Mouse (Mus musculus): ENCODE data around the gene Vwa3a. TPM values are rescaled to one million over a fixed set of nuclear protein-coding genes. Genes with fewer than 3 reads are reported as not detected.

The Vwa3a gene
- polyA plus RNA-seq, 1 experiment from 2014 or later = 0.89 TPM

DNA sequence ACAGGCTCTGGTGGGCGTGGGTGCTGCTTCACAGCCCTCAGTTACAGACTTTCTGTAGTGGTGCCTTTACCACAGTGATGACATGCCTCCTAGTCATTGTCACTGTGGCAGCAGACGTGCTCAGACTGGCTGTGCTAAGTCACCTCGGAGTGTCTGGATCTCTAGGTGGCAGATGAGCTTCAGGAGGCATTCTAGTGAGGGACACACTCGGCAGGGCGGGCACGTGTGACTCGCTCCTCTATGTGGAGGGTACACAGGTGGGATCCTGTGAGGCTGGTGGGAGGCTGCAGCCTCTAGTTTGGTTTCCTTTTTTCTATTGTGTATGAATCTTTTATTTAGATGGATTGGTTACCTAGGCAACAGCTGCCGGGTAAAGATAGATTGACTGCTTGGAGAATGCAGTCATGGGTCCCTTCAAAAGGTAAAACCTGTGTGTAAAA is 16.3 kb upstream of the Vwa3a start:
- Histone ChIP-seq H3K9me3 (ENCODE audit: control insufficient read depth, low read length) (no peaks in the 10 kb centered on the region), H3K9ac (ENCODE audit: low read length) (no peak overlapping the region), H3K4me3 (ENCODE audit: control insufficient read depth in 1 of 2, insufficient read depth in 1 of 2, low read depth in 1 of 2, low read length in 2 of 2) (no peak overlapping the region), H3K36me3 (ENCODE audit: control insufficient read depth, insufficient read depth, low read length) (peaks cover 5% of the 10 kb centered on the region), H3K27me3 (ENCODE audit: control insufficient read depth, insufficient read depth, low read length) (no peaks in the 10 kb centered on the region), H3K27ac (replicated peaks in 1 of 2; ENCODE audit: control insufficient read depth in 1 of 2, insufficient read depth in 1 of 2, low read depth in 2 of 2, low read length in 2 of 2) (no peak overlapping the region), H3K4me2 (ENCODE audit: low read length) (no peak overlapping the region), H3K4me1 (ENCODE audit: control insufficient read depth in 2 of 2, insufficient read depth in 2 of 2, low read length in 2 of 2) (no peaks in the 10 kb centered on the region)
- WGBS = 72% methylated on average over 8 of the region's 8 CpGs
- no peak for ATAC-seq (ENCODE audit: insufficient number of reproducible peaks, insufficient read depth, low FRiP score, low read depth)

DNA sequence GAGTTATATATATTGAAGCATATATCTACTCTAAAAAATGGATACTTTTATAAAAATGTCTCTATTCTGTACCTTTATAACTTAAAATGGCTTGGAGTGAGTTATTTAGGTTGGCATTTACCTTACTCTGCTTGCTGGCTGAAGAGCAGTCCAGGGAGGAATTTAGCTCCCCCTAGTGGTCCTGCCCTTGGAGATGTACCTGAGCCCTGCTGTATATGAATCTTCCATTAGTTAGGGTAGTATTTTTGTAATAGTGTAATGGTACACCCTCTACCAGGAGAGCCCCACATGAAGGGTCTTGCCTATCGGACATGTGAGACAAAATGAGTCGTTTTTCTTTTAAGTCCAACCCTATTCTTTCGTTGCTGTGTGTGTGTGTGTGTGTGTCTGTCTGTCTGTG is 11.5 kb upstream of the Vwa3a start:
- H3K27ac ChIP-seq (replicated peaks in 1 of 2; ENCODE audit: control insufficient read depth in 1 of 2, insufficient read depth in 1 of 2, low read depth in 2 of 2, low read length in 2 of 2) = no peak overlapping the region
- WGBS = 91% methylated on average over 3 of the region's 3 CpGs

DNA sequence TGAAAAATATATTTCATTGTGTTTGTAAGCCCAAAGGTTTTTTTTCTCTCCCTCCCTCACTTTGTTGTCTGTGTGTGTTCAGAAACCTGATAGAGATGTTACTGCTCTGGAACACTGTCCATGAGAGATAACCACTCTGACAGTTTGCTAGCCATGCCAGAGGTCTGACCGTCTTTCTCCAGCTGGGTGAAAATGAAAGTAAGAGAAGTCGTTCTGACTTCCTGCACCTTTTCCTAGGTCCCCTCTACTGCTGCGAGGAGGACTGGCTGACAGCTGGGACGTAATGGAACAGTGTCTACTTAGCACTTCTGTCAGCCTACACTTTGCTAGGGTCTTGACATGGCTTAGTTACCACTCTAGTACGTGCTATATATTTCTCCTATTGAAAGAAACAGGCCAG is 9.5 kb upstream of the Vwa3a start:
- Histone ChIP-seq H3K4me1 (ENCODE audit: control insufficient read depth in 2 of 2, insufficient read depth in 2 of 2, low read length in 2 of 2) (no peaks in the 10 kb centered on the region; a peak in 1 of 4 replicates), H3K4me2 (ENCODE audit: low read length) (peak overlapping the region; percentile 48), H3K4me3 (ENCODE audit: control insufficient read depth in 1 of 2, insufficient read depth in 1 of 2, low read depth in 1 of 2, low read length in 2 of 2) (no peak overlapping the region), H3K36me3 (ENCODE audit: control insufficient read depth, insufficient read depth, low read length) (peaks cover 47% of the 10 kb centered on the region), H3K9me3 (ENCODE audit: control insufficient read depth, low read length) (no peaks in the 10 kb centered on the region), H3K27ac (replicated peaks in 1 of 2; ENCODE audit: control insufficient read depth in 1 of 2, insufficient read depth in 1 of 2, low read depth in 2 of 2, low read length in 2 of 2) (peak overlapping the region in 1 of 2 experiments; percentile 49; a peak in 2 of 4 replicates), H3K27me3 (ENCODE audit: control insufficient read depth, insufficient read depth, low read length) (no peaks in the 10 kb centered on the region), H3K9ac (ENCODE audit: low read length) (peak overlapping the region; percentile 25; the same call in 1 of the 2 replicates)
- no peak for ATAC-seq (ENCODE audit: insufficient number of reproducible peaks, insufficient read depth, low FRiP score, low read depth)
- 46% methylated on average over 5 of the region's 5 CpGs for WGBS

More for the DNA sequence above, 11.5 kb upstream of the Vwa3a start:
- H3K27me3 ChIP-seq (ENCODE audit: control insufficient read depth, insufficient read depth, low read length) = no peaks in the 10 kb centered on the region
- no peak overlapping the region for H3K4me2 ChIP-seq (ENCODE audit: low read length)
- H3K9me3 ChIP-seq (ENCODE audit: control insufficient read depth, low read length) = no peaks in the 10 kb centered on the region
- H3K4me3 ChIP-seq (ENCODE audit: control insufficient read depth in 1 of 2, insufficient read depth in 1 of 2, low read depth in 1 of 2, low read length in 2 of 2) = no peak overlapping the region
- no peaks in the 10 kb centered on the region; a peak in 1 of 4 replicates for H3K4me1 ChIP-seq (ENCODE audit: control insufficient read depth in 2 of 2, insufficient read depth in 2 of 2, low read length in 2 of 2)
- H3K36me3 ChIP-seq (ENCODE audit: control insufficient read depth, insufficient read depth, low read length) = peaks cover 40% of the 10 kb centered on the region
- no peak overlapping the region for H3K9ac ChIP-seq (ENCODE audit: low read length)
- no peak for ATAC-seq (ENCODE audit: insufficient number of reproducible peaks, insufficient read depth, low FRiP score, low read depth)

DNA sequence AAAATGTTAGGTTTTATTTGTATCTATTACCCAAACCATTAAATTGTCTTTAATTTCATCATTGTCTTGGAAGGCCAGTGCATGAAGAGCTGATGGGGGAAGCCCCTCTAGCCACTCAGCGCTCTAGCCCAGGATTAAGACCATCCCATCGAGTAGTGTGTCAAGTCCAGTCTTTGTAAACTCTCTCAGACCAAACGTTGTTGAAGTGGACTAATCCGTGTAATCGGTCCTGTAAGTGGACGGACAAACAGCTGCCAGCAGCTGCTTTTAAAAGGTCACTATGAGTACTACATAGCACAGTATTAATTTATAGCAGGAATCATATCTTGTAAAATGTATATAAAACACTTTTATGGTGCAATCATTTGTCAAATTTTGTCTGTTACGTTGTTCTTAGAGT is 6.2 kb upstream of the Vwa3a start:
- 78% methylated on average over 7 of the region's 7 CpGs for WGBS
- Histone ChIP-seq H3K4me2 (ENCODE audit: low read length) (no peak overlapping the region), H3K27ac (replicated peaks in 1 of 2; ENCODE audit: control insufficient read depth in 1 of 2, insufficient read depth in 1 of 2, low read depth in 2 of 2, low read length in 2 of 2) (no peak overlapping the region), H3K27me3 (ENCODE audit: control insufficient read depth, insufficient read depth, low read length) (no peaks in the 10 kb centered on the region), H3K36me3 (ENCODE audit: control insufficient read depth, insufficient read depth, low read length) (peaks cover 46% of the 10 kb centered on the region), H3K4me1 (ENCODE audit: control insufficient read depth in 2 of 2, insufficient read depth in 2 of 2, low read length in 2 of 2) (no peaks in the 10 kb centered on the region; a peak in 1 of 4 replicates), H3K4me3 (ENCODE audit: control insufficient read depth in 1 of 2, insufficient read depth in 1 of 2, low read depth in 1 of 2, low read length in 2 of 2) (no peak overlapping the region), H3K9me3 (ENCODE audit: control insufficient read depth, low read length) (no peaks in the 10 kb centered on the region), H3K9ac (ENCODE audit: low read length) (no peak overlapping the region)
- ATAC-seq (ENCODE audit: insufficient number of reproducible peaks, insufficient read depth, low FRiP score, low read depth) = no peak

DNA sequence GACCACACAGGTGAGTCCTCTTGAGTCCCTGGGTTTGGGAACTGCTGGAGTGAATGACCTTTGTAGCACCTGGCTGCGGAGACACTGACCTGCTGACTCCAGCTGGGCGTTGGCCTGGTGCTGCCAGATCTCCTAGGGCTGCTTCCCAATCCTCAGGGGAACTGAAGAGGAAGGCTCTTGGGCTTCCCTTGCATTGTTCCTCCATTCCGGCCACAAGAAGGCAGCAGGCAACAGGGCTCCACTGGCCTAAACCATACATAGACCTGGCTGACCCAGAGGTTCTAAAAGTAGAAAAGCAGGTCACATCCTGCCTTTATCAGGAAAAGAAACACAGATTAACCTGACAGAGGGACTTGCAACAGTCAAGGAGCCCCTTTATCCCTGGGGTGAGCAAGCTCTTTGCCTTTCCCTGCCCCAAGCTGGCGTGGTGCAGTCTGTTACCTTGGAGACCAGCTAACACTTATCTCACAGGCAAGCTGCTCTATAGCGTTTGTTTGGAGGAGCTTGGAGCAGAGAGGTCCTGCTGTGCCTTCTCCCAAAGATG is 512 bp downstream of the Vwa3a start:
- Histone ChIP-seq H3K4me1 (ENCODE audit: control insufficient read depth in 2 of 2, insufficient read depth in 2 of 2, low read length in 2 of 2) (peaks cover 15 to 16% of the 10 kb centered on the region in 2 experiments), H3K4me3 (ENCODE audit: control insufficient read depth in 1 of 2, insufficient read depth in 1 of 2, low read depth in 1 of 2, low read length in 2 of 2) (no peak overlapping the region), H3K27me3 (ENCODE audit: control insufficient read depth, insufficient read depth, low read length) (no peaks in the 10 kb centered on the region), H3K9ac (ENCODE audit: low read length) (no peak overlapping the region), H3K9me3 (ENCODE audit: control insufficient read depth, low read length) (no peaks in the 10 kb centered on the region), H3K4me2 (ENCODE audit: low read length) (peak overlapping the region; percentile 17; the same call in 1 of the 2 replicates), H3K36me3 (ENCODE audit: control insufficient read depth, insufficient read depth, low read length) (0 out of 2 replicates have a peak, but pooled peaks cover 4% of the 10 kb centered on the region), H3K27ac (replicated peaks in 1 of 2; ENCODE audit: control insufficient read depth in 1 of 2, insufficient read depth in 1 of 2, low read depth in 2 of 2, low read length in 2 of 2) (peak overlapping the region; percentile 19 to 25; a peak in 1 of 4 replicates)
- peak; percentile 47; the same call in 1 of the 2 replicates for ATAC-seq (ENCODE audit: insufficient number of reproducible peaks, insufficient read depth, low FRiP score, low read depth)
- WGBS = 6% methylated on average over 5 of the region's 5 CpGs

DNA sequence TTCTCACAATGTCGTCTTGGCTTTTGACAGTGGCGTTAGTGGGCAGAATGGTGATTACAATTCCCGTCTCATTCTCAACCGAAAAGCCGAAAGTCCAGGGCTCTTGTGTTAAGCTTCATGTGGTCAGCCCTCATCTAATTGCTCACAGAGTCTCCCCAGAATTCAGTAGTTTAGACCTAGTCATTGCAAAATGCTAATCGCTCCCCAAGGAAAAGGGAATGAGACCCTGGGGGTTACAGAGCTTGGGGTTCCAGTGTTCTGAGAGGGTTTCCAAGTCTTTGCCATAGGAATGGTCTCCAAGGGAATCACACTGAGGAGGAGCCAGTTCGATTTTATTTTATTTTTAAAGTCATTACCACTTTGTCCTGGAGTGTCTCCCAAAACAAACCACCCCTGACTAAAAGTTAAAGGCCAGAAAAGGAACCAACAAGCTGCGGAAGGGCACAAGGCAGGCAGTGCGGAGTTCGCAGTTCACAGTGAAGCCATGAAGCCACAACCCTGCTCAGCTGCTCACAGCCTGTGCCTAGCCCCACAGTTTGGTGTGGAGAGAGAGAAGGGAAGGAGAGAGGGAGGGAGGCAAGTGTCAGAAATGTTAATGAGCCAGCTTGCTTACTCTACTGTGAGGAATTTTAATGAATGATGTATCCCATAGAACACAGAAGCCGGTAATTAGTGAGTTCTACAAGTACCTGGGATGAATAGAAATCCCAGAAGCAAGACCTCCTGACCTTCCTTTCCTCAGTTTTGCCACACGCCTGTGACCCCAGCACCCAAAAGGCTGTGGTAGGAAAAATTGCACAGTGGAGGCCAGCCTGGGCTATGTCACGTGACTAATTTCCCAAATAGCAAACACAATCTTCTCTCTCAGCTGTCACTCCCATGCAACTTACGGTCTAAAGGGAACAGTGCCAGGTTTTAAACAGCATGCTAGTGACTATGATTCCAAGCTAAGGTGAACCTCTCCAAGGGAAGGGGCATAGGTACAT is 4.5 kb downstream of the Vwa3a start:
- WGBS = 71% methylated on average over 14 of the region's 14 CpGs
- no peak overlapping the region for H3K4me3 ChIP-seq (ENCODE audit: control insufficient read depth in 1 of 2, insufficient read depth in 1 of 2, low read depth in 1 of 2, low read length in 2 of 2)
- ATAC-seq (ENCODE audit: insufficient number of reproducible peaks, insufficient read depth, low FRiP score, low read depth) = no peak
- no peak overlapping the region for H3K9ac ChIP-seq (ENCODE audit: low read length)
- no peak overlapping the region for H3K27ac ChIP-seq (replicated peaks in 1 of 2; ENCODE audit: control insufficient read depth in 1 of 2, insufficient read depth in 1 of 2, low read depth in 2 of 2, low read length in 2 of 2)
- no peak overlapping the region for H3K4me2 ChIP-seq (ENCODE audit: low read length)
- H3K9me3 ChIP-seq (ENCODE audit: control insufficient read depth, low read length) = no peaks in the 10 kb centered on the region
- H3K27me3 ChIP-seq (ENCODE audit: control insufficient read depth, insufficient read depth, low read length) = no peaks in the 10 kb centered on the region
- peaks cover 15 to 20% of the 10 kb centered on the region in 2 experiments for H3K4me1 ChIP-seq (ENCODE audit: control insufficient read depth in 2 of 2, insufficient read depth in 2 of 2, low read length in 2 of 2)
- H3K36me3 ChIP-seq (ENCODE audit: control insufficient read depth, insufficient read depth, low read length) = no peaks in the 10 kb centered on the region

DNA sequence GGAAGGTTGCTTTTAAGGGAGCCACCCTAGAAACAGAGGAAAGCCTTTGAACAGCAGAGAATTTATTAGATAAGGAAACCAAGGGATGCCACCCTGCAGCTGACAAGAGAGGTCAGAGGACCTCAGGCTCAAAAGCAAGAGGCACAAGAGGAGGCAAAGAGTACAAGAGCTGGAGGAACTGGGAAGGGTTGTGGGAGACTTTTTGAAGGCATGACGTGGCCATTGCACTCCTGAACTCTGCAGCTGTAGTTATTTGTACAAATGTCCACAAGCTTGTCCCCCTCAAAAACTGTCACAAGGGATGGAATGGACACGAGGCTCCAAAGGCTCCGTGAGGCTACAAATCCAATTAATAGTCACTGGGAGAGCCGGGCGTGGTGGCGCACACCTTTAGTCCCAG is 5.5 kb downstream of the Vwa3a start:
- 92% methylated on average over 6 of the region's 6 CpGs for WGBS
- ATAC-seq (ENCODE audit: insufficient number of reproducible peaks, insufficient read depth, low FRiP score, low read depth) = no peak

More for the DNA sequence above, 5.5 kb downstream of the Vwa3a start:
- Histone ChIP-seq H3K4me3 (ENCODE audit: control insufficient read depth in 1 of 2, insufficient read depth in 1 of 2, low read depth in 1 of 2, low read length in 2 of 2) (no peak overlapping the region), H3K4me2 (ENCODE audit: low read length) (no peak overlapping the region), H3K27ac (replicated peaks in 1 of 2; ENCODE audit: control insufficient read depth in 1 of 2, insufficient read depth in 1 of 2, low read depth in 2 of 2, low read length in 2 of 2) (no peak overlapping the region), H3K27me3 (ENCODE audit: control insufficient read depth, insufficient read depth, low read length) (no peaks in the 10 kb centered on the region), H3K4me1 (ENCODE audit: control insufficient read depth in 2 of 2, insufficient read depth in 2 of 2, low read length in 2 of 2) (peaks cover 10 to 13% of the 10 kb centered on the region in 2 experiments), H3K9me3 (ENCODE audit: control insufficient read depth, low read length) (no peaks in the 10 kb centered on the region), H3K36me3 (ENCODE audit: control insufficient read depth, insufficient read depth, low read length) (no peaks in the 10 kb centered on the region), H3K9ac (ENCODE audit: low read length) (no peak overlapping the region)

Data from heart, embryonic 14.5 days (tissue).